Mouse (Mus musculus) lung, embryonic 15.5 days (tissue): ENCODE measurements at regions not wholly inside any gene's neighbourhood (a gene's known extent, or its start where the extent isn't known, plus 50 kb on each side); places are given as distances from the start of the nearest gene placed in this dataset.

Experiments used
- ATAC-seq: fragments of 200-750 bp; cut with Nextera tagmentation; 2 replicates; pipeline ENCODE4 v1.8.0; 2017; ENCODE audit warnings: moderate number of reproducible peaks, borderline replicate concordance; ENCODE audit not compliant: low FRiP score, low TSS enrichment; ENCODE audit errors: extremely low read depth
- H3K27ac ChIP-seq: fragments of 300-500 bp; sonication (generic); 2 replicates; pipeline ENCODE4 v1.5.1; 2015; ENCODE audit warnings: moderate library complexity, mild to moderate bottlenecking, inconsistent platforms
- H3K27me3 ChIP-seq: fragments of 300-500 bp; sonication (generic); 2 replicates; pipeline ENCODE4 v1.6.1; 2015; ENCODE audit warnings: inconsistent platforms
- H3K36me3 ChIP-seq: fragments of 300-500 bp; sonication (generic); 2 replicates; pipeline ENCODE4 v1.6.1; 2015; ENCODE audit warnings: inconsistent platforms
- H3K4me1 ChIP-seq: fragments of 300-500 bp; sonication (generic); 2 replicates; pipeline ENCODE4 v1.6.1; 2015; ENCODE audit warnings: inconsistent platforms
- H3K4me2 ChIP-seq: fragments of 300-500 bp; sonication (generic); 2 replicates; pipeline ENCODE4 v1.6.1; 2015; ENCODE audit warnings: inconsistent platforms, mild to moderate bottlenecking, moderate library complexity
- H3K4me3 ChIP-seq: fragments of 300-500 bp; sonication (generic); 2 replicates; pipeline ENCODE4 v1.5.1; 2015; ENCODE audit warnings: mild to moderate bottlenecking, inconsistent platforms
- H3K9ac ChIP-seq: fragments of 300-500 bp; sonication (generic); 2 replicates; pipeline ENCODE4 v1.6.1; 2015; ENCODE audit warnings: inconsistent platforms
- H3K9me3 ChIP-seq: fragments of 300-500 bp; sonication (generic); 2 replicates; pipeline ENCODE4 v1.6.1; 2016; ENCODE audit warnings: inconsistent platforms
- WGBS: fragments of 180-500 bp; shearing (Covaris S2); methylation state at CpG from one replicate; pipeline ENCODE4 v1.1.7; 2015; 5-methylcytosine and 5-hydroxymethylcytosine counted together

DNA sequence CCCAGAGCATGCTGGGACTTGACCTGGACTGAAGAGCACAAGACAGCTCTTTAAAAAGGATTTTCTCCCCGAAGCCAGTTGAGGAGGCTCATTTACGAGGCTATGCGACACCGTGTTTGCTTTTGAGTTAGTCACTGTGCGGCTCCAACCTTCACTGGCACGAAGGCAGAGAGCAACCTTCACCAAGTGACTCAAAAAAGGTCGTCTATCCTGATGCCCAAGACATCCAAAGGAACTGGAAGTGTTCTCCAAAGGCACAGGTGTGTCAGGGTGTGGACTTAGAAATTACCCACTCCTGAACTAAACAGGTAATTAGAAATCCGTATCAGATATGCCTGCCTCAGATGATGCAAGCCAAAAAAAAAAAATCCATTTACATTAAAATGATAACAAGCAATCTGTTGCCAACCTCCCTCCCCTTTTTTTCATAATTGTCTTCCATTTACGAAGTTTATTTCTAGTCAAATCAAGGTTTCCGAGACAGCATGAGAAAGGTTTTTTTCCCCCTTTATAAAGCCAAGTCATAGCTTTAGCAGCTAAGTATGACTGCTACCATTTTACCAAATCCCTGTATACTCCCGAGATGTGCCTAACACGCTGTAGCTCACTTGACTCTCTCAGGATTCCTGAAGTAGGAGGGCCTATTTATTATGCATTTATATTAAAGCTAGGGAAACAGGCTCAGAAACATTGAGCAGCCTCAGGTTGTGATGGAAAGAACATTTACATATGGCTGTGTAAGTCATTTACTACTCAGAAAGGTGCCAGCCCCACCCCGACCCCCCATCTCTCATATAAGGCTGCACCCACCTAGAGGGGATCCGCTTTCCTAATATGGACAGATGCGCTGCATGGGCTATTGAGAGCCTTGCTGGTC is 110.3 kb upstream of the Cpm start:
- H3K4me3 ChIP-seq = no peak overlapping the region
- peak overlapping the region; percentile 67 for H3K27ac ChIP-seq
- no peaks in the 10 kb centered on the region for H3K27me3 ChIP-seq
- H3K4me1 ChIP-seq = peaks cover 35% of the 10 kb centered on the region
- no peaks in the 10 kb centered on the region for H3K36me3 ChIP-seq
- no peak overlapping the region for H3K4me2 ChIP-seq
- no peak overlapping the region for H3K9ac ChIP-seq
- no peak for ATAC-seq
- no peaks in the 10 kb centered on the region for H3K9me3 ChIP-seq
- WGBS = 59% methylated on average over 15 of the region's 15 CpGs

DNA sequence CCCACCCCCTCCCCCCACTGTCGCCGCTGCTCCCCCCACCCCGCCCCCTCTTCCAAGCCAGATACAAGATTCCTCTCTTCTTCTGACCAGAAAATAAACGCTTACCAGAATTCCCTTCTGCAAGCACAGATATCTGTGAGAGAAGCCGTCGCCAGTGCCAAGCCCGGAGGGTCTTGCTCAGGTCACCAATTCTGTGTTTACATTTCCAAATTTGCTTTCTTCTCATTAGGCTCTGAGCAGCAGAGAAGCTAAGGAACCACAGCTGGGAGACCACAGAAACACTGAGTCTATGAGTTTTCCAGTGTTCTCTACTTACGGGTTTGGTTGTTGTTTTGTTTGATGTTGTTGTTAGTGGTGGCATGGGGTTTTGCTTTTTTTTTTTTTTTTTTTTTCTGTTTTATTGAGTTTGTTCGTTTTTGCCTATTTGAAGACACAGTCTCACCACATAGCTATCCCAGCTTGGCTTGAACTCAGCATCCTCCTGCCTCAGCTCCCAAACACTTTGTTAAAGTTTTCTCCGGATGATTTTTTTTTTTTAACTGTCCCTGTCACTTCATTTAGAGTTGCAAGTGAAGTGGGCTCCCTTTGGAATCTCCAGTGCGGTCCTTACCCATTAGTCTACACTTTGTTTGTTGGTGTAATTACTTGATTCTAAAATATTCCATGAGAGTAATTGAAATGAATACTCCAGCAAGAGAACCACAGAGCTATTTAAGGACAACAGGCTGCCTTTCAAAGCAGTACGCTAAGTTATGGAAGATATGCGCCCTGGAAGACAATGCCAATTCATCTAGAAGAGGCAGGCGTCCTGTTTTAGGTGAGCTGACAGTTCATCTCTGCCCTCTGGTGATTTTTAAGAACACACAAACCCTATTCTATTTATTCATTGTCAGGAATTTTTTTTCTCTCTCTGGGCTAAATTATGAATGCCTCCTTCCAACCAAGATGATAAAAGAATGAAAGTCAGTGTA is 111.2 kb upstream of the Cpm start:
- no peaks in the 10 kb centered on the region for H3K9me3 ChIP-seq
- H3K9ac ChIP-seq = no peak overlapping the region
- peak; percentile 65; the same call in 1 of the 2 replicates for ATAC-seq
- peaks cover 35% of the 10 kb centered on the region for H3K4me1 ChIP-seq
- no peak overlapping the region for H3K4me2 ChIP-seq
- WGBS = 36% methylated on average over 11 of the region's 14 CpGs
- H3K4me3 ChIP-seq = no peak overlapping the region
- no peaks in the 10 kb centered on the region for H3K27me3 ChIP-seq
- no peaks in the 10 kb centered on the region for H3K36me3 ChIP-seq
- peak overlapping the region; percentile 67 for H3K27ac ChIP-seq

DNA sequence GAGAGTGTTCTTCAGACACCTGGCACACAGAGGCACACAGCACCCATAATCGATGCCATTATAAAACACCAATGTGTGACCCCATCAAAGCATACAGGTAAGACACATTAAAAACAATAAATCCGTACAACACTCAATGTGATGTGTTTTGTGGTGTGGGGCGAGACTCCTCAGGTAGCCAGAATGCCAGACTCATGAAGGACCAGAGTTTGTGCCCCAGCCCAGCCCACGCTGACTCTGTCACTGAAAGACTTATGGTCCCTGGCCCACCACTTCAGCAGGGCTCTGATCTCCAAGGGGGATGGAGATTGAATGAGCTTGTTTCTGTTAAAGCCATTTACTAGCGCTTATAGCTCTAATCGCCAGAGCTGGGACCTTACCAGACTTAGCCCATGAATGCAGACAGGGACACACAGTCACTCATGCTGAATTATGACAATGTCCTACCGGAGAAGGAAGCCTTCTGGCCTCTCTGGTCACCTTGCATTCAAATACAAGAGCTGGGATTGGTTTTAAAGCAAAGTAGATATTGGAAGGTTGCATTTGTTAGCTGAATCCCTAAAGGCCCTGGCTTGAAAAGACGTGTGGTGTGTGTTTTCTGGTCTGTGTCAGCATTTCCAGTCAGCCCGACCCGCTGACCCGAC is 112.1 kb upstream of the Cpm start:
- Histone ChIP-seq H3K4me2 (no peak overlapping the region), H3K9me3 (no peaks in the 10 kb centered on the region), H3K4me1 (peaks cover 35% of the 10 kb centered on the region), H3K27me3 (no peaks in the 10 kb centered on the region), H3K4me3 (no peak overlapping the region), H3K27ac (peak overlapping the region; percentile 67; the same call in 1 of the 2 replicates), H3K9ac (no peak overlapping the region), H3K36me3 (no peaks in the 10 kb centered on the region)
- 38% methylated on average over 11 of the region's 11 CpGs for WGBS
- no peak for ATAC-seq

DNA sequence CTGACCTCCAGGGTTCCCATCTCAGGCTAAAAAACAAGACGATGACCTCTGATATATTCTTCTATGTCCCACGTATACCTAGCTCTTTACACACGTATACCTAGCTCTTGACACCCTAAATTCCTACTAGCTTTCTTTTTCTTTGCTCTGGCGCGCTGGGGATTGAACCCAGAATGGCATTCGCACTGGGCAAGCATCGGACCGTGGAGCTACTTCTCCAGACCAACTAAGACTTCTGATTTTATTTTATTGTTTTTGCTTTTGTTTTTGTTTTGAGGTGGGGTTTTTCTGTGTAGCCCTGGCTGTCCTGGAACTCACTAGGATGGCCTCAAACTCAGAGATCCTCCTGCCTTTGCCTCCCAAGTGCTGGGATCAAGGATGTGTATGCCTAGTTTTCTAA is 112.8 kb upstream of the Cpm start:
- Histone ChIP-seq H3K36me3 (no peaks in the 10 kb centered on the region), H3K9me3 (no peaks in the 10 kb centered on the region), H3K4me2 (no peak overlapping the region), H3K4me3 (no peak overlapping the region), H3K27ac (no peak overlapping the region), H3K27me3 (no peaks in the 10 kb centered on the region), H3K9ac (no peak overlapping the region), H3K4me1 (peaks cover 35% of the 10 kb centered on the region)
- WGBS = 80% methylated on average over 8 of the region's 8 CpGs
- ATAC-seq = 0 out of 2 replicates have a peak, but pooled peaks have one; percentile 5

DNA sequence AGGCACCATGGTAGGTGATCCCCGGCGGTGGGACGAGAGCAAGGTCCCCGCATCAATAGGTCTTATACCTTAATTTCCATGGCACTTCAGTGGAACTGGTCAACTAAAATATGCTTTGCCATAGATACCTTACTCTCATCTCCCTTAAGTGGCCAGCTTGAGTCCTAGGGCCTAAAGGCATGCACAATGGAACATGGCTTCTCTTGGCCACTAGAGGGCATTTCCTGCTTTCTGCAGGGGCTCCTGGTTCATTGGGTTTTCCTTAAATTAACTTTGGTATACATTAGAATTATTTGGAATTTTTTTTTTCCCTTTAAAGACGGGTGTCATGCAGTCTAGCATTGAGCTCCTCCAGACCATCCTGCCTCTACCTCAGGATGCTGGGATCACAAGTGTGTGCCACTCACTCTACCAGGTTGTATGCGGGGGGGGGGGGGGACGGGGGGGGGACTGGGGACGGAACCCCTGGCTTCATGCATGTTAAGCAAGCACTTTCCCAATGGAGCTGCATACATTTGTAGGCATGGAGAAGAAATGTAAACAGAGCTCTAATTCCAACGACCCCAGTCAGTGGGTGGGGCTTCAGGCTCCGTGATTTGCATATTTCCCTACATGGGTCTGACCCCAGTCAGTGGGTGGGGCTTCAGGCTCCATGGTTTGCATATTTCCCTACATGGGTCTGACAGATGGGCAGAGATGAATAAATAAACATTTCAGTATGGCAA is 113.4 kb upstream of the Cpm start:
- 58% methylated on average over 10 of the region's 10 CpGs for WGBS
- no peaks in the 10 kb centered on the region for H3K27me3 ChIP-seq
- H3K9ac ChIP-seq = no peak overlapping the region
- peak; percentile 47 for ATAC-seq
- H3K4me1 ChIP-seq = peaks cover 32% of the 10 kb centered on the region
- no peaks in the 10 kb centered on the region for H3K36me3 ChIP-seq
- H3K4me2 ChIP-seq = no peak overlapping the region
- no peak overlapping the region for H3K27ac ChIP-seq
- H3K9me3 ChIP-seq = no peaks in the 10 kb centered on the region
- H3K4me3 ChIP-seq = no peak overlapping the region

GRCm38 (mm10) chr10:117515039-117515438 is 114.3 kb upstream of the Cpm start:
- 71% methylated on average over 8 of the region's 8 CpGs for WGBS
- Histone ChIP-seq H3K4me1 (peaks cover 32% of the 10 kb centered on the region), H3K27me3 (no peaks in the 10 kb centered on the region), H3K9ac (no peak overlapping the region), H3K36me3 (no peaks in the 10 kb centered on the region), H3K27ac (no peak overlapping the region), H3K9me3 (no peaks in the 10 kb centered on the region), H3K4me3 (no peak overlapping the region), H3K4me2 (no peak overlapping the region)
- ATAC-seq = no peak

DNA sequence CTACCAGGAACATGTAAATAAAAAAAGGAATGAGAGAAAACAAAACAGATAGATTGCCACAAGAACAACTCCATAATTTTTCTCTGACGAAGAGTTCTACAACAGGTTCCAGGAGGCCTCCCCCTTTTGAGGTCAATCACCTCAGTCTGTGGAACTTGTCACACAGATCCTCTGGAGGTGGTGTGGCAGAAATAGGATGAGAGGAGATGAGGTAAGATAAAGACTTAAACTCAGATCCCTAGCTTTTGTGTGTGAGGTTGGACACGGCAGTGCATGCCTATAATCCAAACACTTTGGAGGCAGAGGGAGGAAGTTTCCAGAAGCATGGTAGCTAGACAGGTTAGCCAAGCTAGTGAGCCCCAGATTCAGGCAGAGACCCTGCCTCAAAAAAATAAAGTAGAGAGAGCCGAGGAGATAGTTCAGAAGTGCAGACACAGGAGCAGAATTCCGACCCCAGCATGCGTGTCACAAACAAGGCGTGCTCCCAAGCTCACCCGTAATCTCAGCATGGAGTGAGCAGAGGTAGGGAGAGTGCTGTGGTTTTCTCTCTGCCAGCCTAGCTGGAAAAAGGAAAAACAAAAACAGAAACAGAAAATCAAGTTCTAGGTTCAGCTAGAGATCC is 115.3 kb upstream of the Cpm start:
- WGBS = 90% methylated on average over 7 of the region's 7 CpGs
- Histone ChIP-seq H3K27ac (no peak overlapping the region), H3K9ac (no peak overlapping the region), H3K9me3 (no peaks in the 10 kb centered on the region), H3K27me3 (no peaks in the 10 kb centered on the region), H3K4me1 (peaks cover 24% of the 10 kb centered on the region), H3K36me3 (no peaks in the 10 kb centered on the region), H3K4me2 (no peak overlapping the region), H3K4me3 (no peak overlapping the region)
- no peak for ATAC-seq

DNA sequence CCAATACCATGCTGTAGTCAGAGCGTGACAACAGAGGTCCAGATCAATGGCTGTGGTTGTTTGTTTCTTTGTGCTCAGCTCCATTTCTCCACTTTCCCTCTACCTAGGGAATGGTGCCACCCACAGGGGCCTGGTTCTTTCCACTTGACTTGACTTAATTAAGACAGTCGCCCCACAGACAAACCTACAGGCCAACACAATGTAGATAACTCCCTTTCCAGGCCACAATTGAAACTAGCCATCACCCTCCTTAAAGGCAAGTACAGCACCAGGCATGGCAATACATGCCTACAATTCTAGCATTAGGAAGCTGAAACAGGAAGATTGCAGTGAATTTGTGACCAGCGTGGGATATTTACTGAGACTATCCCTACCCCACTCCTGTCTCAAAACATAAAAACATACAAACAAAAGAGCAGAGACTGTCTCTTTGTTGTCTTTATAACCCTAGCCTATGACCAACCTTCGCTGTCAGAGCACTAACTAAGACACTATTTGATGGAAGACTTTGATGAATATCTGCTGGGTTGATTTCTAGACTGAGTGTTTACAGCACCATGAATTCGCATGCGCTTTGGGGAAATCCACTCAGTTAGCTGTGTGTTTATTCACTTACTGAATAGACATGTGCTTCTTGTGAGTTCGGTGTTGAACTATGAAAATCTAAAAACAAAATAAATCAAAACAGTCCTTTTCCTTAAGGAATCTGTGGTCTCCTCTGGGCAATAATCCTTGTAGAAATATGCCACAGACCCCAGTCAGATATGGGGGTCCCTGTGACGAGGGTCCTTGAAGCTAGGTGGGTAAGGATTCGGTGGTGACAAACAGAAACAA is 116.7 kb upstream of the Cpm start:
- H3K4me1 ChIP-seq = peaks cover 11% of the 10 kb centered on the region; the same call in 1 of the 2 replicates
- H3K4me3 ChIP-seq = no peak overlapping the region
- H3K27ac ChIP-seq = no peak overlapping the region
- H3K4me2 ChIP-seq = no peak overlapping the region
- H3K9me3 ChIP-seq = no peaks in the 10 kb centered on the region
- H3K36me3 ChIP-seq = no peaks in the 10 kb centered on the region
- no peaks in the 10 kb centered on the region for H3K27me3 ChIP-seq
- WGBS = 87% methylated on average over 9 of the region's 9 CpGs
- H3K9ac ChIP-seq = no peak overlapping the region
- no peak for ATAC-seq

DNA sequence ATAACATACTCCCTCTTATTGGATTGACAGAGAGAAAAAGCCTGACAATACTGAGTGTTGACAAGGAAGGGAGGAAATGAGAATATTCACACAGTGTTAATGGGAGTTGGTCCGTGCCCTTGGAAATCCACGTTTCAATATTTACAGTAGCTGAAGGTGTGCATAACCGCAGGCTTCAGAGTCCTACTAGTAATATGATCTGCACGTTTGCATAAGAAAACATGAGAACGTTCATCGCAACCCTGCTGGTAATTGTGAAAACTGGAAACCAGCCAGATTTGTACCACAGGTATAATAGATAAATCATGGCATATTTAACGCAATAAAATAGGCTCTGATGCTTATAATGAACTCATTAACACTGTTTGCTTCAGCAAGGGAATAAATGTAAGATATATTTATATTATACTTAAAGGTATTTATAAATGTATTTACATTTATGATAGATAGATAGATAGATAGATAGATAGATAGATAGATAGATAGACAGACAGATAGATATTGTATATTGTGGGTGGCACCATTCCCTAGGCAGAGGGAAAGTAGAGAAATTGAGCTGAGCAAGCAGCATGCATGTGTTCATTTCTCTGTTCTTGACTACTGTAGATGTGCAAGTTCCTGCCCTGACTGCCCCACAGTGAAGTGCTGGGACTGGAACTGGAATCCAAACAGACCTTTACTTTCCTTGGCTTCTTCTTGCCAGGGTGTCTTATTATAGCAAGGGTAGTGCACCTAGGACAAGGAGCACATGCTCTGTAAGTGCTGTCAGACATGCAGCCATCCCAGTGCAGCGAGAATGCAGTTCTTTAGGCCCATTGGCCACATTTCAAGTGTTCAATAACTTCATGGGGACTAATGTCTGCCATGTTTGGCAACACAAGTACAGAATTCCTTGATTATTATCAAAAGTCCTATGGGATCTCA is 117.6 kb upstream of the Cpm start:
- H3K4me3 ChIP-seq = no peak overlapping the region
- no peaks in the 10 kb centered on the region for H3K27me3 ChIP-seq
- H3K9me3 ChIP-seq = no peaks in the 10 kb centered on the region
- H3K9ac ChIP-seq = no peak overlapping the region
- no peak overlapping the region for H3K4me2 ChIP-seq
- H3K4me1 ChIP-seq = 0 out of 2 replicates have a peak, but pooled peaks cover 4% of the 10 kb centered on the region
- no peaks in the 10 kb centered on the region for H3K36me3 ChIP-seq
- no peak overlapping the region for H3K27ac ChIP-seq
- no peak for ATAC-seq
- 57% methylated on average over 8 of the region's 8 CpGs for WGBS
